ENCODE assay signal across 8 mouse cellular contexts in the genomic region with DNA sequence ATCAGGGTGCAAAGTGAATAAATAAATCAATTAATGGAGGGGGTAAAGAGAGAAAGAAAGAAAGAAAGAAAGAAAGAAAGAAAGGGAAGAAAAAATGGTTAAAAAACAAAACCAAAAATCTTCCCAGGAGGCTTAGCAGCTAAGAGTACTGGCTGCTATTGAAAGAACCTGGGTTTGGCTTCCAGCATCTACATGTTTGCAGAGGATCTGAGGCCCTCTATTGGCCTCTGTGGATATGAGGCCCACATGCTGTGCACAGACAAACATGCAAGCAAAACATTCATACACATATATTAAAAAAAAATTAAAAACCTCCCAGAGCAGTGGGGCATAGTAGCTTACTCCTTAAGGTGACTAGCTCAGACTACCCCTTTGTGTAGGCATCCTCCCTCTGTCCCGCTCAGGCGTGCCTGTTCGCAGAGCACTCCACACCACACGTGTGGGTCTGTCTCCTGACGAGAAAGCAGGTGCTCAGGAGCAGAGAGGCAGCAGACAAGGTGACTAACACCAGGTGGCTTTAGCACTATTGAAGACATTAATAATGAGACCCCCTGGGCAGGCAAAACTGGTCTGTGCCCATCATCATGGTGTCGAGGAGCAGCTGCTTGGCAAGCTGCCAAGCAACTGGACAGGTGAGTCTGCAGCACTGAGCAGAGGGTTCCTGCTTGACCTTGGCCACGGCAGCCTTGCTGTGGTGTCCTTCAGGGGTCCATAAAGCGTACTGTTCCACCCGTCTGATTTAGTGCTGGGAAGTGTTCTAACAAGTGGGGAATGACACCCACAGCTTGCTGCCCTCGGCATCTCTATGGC. TPM values are rescaled to one million over a fixed set of nuclear protein-coding genes. Genes with fewer than 3 reads are reported as not detected.
A peak's percentile ranks its signal among the peaks of the same experiment; 100 is the strongest.
DNase-seq lines count a peak whose midpoint lies in the region; ATAC-seq and TF ChIP-seq lines count a peak whose summit lies in the region.

No protein-coding gene starts in this region.

- ATAC-seq in lung, embryonic 14.5 days (ENCODE audit: insufficient read depth), result 0 out of 2 replicates have a peak, but pooled peaks have one; percentile 31
- no peak for ATAC-seq in kidney, embryonic 16.5 days (ENCODE audit: low FRiP score, low TSS enrichment)
- no peak for ATAC-seq in stomach, embryonic 15.5 days (ENCODE audit: insufficient read depth, low FRiP score, low read depth)
- ATAC-seq in inflammation-experienced regulatory T-cells, adult 6 months, result no peak

- peak; percentile 26 to 35 for DNase-seq in cerebellum, adult 18-20 months
- DNase-seq in cerebellum, postnatal 36 days, result no peak
- DNase-seq in lung, embryonic 14.5 days, result peak; percentile 28
- no peak for DNase-seq in lung, postnatal 25 days (ENCODE audit: low spot score)
- no peak for DNase-seq in spleen, adult 12 weeks (ENCODE audit: low spot score)

- no peak overlapping the region for H3K4me2 ChIP-seq in lung, embryonic 14.5 days
- no peak overlapping the region for H3K4me2 ChIP-seq in kidney, embryonic 16.5 days (replicated peaks; ENCODE audit: low read depth, low read length)
- no peak overlapping the region for H3K4me2 ChIP-seq in stomach, embryonic 15.5 days

- H3K9ac ChIP-seq in lung, embryonic 14.5 days, result no peak overlapping the region
- no peak overlapping the region for H3K9ac ChIP-seq in kidney, embryonic 16.5 days (replicated peaks; ENCODE audit: low read length)
- H3K9ac ChIP-seq in stomach, embryonic 15.5 days, result no peak overlapping the region

- no peak overlapping the region for H3K4me3 ChIP-seq in lung, embryonic 14.5 days (ENCODE audit: low read depth, low read length)
- no peak overlapping the region for H3K4me3 ChIP-seq in kidney, embryonic 16.5 days (ENCODE audit: low read length)
- H3K4me3 ChIP-seq in stomach, embryonic 15.5 days (replicated peaks), result no peak overlapping the region

- peak overlapping the region; percentile 28; the same call in 1 of the 2 replicates for H3K27ac ChIP-seq in lung, embryonic 14.5 days (ENCODE audit: low read depth)
- peak overlapping the region; percentile 86 for H3K27ac ChIP-seq in kidney, embryonic 16.5 days (ENCODE audit: low read length)
- H3K27ac ChIP-seq in stomach, embryonic 15.5 days, result peak overlapping the region; percentile 54

- WGBS in lung, embryonic 14.5 days, result 56% methylated on average over 10 of the region's 10 CpGs
- 50% methylated on average over 10 of the region's 10 CpGs for WGBS in kidney, embryonic 16.5 days
- WGBS in stomach, embryonic 15.5 days, result 60% methylated on average over 10 of the region's 10 CpGs

- no peaks in the 10 kb centered on the region for H3K36me3 ChIP-seq in lung, embryonic 14.5 days (ENCODE audit: insufficient read depth)
- no peaks in the 10 kb centered on the region for H3K36me3 ChIP-seq in kidney, embryonic 16.5 days (ENCODE audit: insufficient read depth, low read length)
- no peaks in the 10 kb centered on the region for H3K36me3 ChIP-seq in stomach, embryonic 15.5 days

- no peaks in the 10 kb centered on the region for H3K9me3 ChIP-seq in lung, embryonic 14.5 days (ENCODE audit: low read depth, low read length)
- no peaks in the 10 kb centered on the region for H3K9me3 ChIP-seq in kidney, embryonic 16.5 days (ENCODE audit: low read length)
- no peaks in the 10 kb centered on the region for H3K9me3 ChIP-seq in stomach, embryonic 15.5 days

- no peaks in the 10 kb centered on the region for H3K27me3 ChIP-seq in lung, embryonic 14.5 days (ENCODE audit: insufficient read depth, low read length)
- no peaks in the 10 kb centered on the region for H3K27me3 ChIP-seq in kidney, embryonic 16.5 days (ENCODE audit: insufficient read depth, low read length)
- H3K27me3 ChIP-seq in stomach, embryonic 15.5 days (replicated peaks), result no peaks in the 10 kb centered on the region

- TF ChIP-seq CTCF in lung, embryonic 14.5 days (IDR thresholded peaks at IDR 0.05; ENCODE audit: low read depth), result peak; percentile 20; the same call in 1 of the 2 replicates

- H3K4me1 ChIP-seq in lung, embryonic 14.5 days (ENCODE audit: insufficient read depth), result peaks cover 26% of the 10 kb centered on the region
- peaks cover 54% of the 10 kb centered on the region for H3K4me1 ChIP-seq in kidney, embryonic 16.5 days (ENCODE audit: insufficient read depth, low read length)
- H3K4me1 ChIP-seq in stomach, embryonic 15.5 days, result peaks cover 19% of the 10 kb centered on the region

RNA-seq across cellular contexts. Expression of gene Tom1l2, which starts 33.2 kb away (rescaled TPM):
- polyA plus RNA-seq in lung, embryonic 14.5 days (2014; fragmentation: Nextera tagmentation; extraction: Ambion mirVana), result 19.8 and 20.6 TPM in 2 replicates
- polyA plus RNA-seq in kidney, embryonic 16.5 days (2015; fragmentation: Nextera tagmentation; extraction: Ambion mirVana), result 36.3 and 41.7 TPM in 2 replicates
- 24.1 and 24.6 TPM in 2 replicates for polyA plus RNA-seq in stomach, embryonic 15.5 days (2015; fragmentation: Nextera tagmentation; extraction: Ambion mirVana)
- polyA plus RNA-seq in inflammation-experienced regulatory T-cells, adult 6 months (2017; shearing (Covaris generic)), result 10 to 100 TPM in 2 of 3 experiments, 1 to 10 TPM in 1; 8.9 to 34.5 (median 24.4) TPM

RNA-seq across cellular contexts. Expression of gene Drc3, which starts 33.7 kb away (rescaled TPM):
- 2.8 and 3.4 TPM in 2 replicates for polyA plus RNA-seq in lung, embryonic 14.5 days (2014; fragmentation: Nextera tagmentation; extraction: Ambion mirVana)
- polyA plus RNA-seq in kidney, embryonic 16.5 days (2015; fragmentation: Nextera tagmentation; extraction: Ambion mirVana), result 2.1 and 2.8 TPM in 2 replicates
- polyA plus RNA-seq in stomach, embryonic 15.5 days (2015; fragmentation: Nextera tagmentation; extraction: Ambion mirVana), result 1.2 and 1.6 TPM in 2 replicates
- polyA plus RNA-seq in inflammation-experienced regulatory T-cells, adult 6 months (2017; shearing (Covaris generic)), result under 1 TPM; 0.25 to 0.87 (median 0.42) TPM

Comparison
In these comparisons a context has a peak if more than half of its experiments do, and no peak if none do; other contexts are left out.
1. DNase-seq: peak in cerebellum, adult 18-20 months (2 of 2) and lung, embryonic 14.5 days (single experiment); none in cerebellum, postnatal 36 days (0 of 2), lung, postnatal 25 days (single experiment) and spleen, adult 12 weeks (single experiment).
2. H3K27ac ChIP-seq: peak in every context shown above with its lines; median percentile 86 in kidney, embryonic 16.5 days; 54 in stomach, embryonic 15.5 days; 28 in lung, embryonic 14.5 days.